Mouse (Mus musculus) embryonic facial prominence, embryonic 15.5 days (tissue): ENCODE results near the gene Adamts8. TPM values are rescaled to one million over a fixed set of nuclear protein-coding genes. Genes with fewer than 3 reads are reported as not detected.

Experiments used
- ATAC-seq: fragments of 200-750 bp; cut with Nextera tagmentation; 2 replicates; pipeline ENCODE4 v1.8.0; 2017; ENCODE audit warnings: low read depth, moderate TSS enrichment; ENCODE audit not compliant: insufficient number of reproducible peaks, low FRiP score, low TSS enrichment
- H3K27ac ChIP-seq: fragments of 300-500 bp; sonication (generic); replicated peaks from 2 replicates; pipeline ENCODE4 v1.5.1; 2015; ENCODE audit warnings: mild to moderate bottlenecking, inconsistent platforms
- H3K27me3 ChIP-seq: fragments of 300-500 bp; sonication (generic); 2 replicates; pipeline ENCODE4 v1.6.1; 2015; ENCODE audit warnings: inconsistent platforms
- H3K36me3 ChIP-seq: fragments of 300-500 bp; sonication (generic); 2 replicates; pipeline ENCODE4 v1.6.1; 2015; ENCODE audit warnings: mild to moderate bottlenecking, inconsistent platforms
- H3K4me1 ChIP-seq: fragments of 300-500 bp; sonication (generic); 2 replicates; pipeline ENCODE4 v1.6.1; 2015; ENCODE audit warnings: inconsistent platforms
- H3K4me2 ChIP-seq: fragments of 300-500 bp; sonication (generic); replicated peaks from 2 replicates; pipeline ENCODE4 v1.6.1; 2015; ENCODE audit warnings: mild to moderate bottlenecking, inconsistent platforms
- H3K4me3 ChIP-seq: fragments of 300-500 bp; sonication (generic); replicated peaks from 2 replicates; pipeline ENCODE4 v1.5.1; 2015; ENCODE audit warnings: mild to moderate bottlenecking, inconsistent platforms
- H3K9ac ChIP-seq: fragments of 300-500 bp; sonication (generic); 2 replicates; pipeline ENCODE4 v1.6.1; 2015; ENCODE audit warnings: inconsistent platforms
- H3K9me3 ChIP-seq: fragments of 300-500 bp; sonication (generic); replicated peaks from 2 replicates; pipeline ENCODE4 v1.6.1; 2016; ENCODE audit warnings: inconsistent platforms
- WGBS: fragments of 180-500 bp; shearing (Covaris S2); methylation state at CpG from one replicate; pipeline ENCODE4 v1.1.7; 2015; 5-methylcytosine and 5-hydroxymethylcytosine counted together
- polyA plus RNA-seq: library from polyadenylated mRNA; unstranded; fragments of >200 nt; fragmentation: Nextera tagmentation; extraction: Ambion mirVana; gene quantifications from 2 replicates; pipeline ENCODE4 v1.2.1, GENCODE M21; 2015

The Adamts8 gene
- polyA plus RNA-seq, 1 experiment from 2014 or later = 5.1 TPM

DNA sequence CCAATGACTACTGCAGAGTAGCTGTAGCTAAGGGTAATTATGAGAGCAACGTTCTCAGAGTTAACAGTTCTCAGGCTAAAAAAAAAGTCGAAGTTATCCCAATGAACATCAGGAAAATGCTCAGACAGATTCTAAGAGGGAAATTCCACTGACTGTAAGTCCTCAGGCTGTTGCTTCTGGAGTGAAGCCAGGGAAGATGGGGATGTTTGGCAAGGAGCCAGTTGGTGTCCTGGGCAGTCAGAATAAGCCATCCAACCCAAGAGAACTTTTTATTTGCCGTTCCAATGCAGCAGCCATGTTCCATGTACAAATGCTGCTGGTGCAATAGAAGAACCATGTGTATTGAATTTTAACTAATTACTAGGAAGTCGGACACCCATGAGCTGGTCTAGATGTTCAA lies 8.2 kb downstream of the Adamts8 start:
- Histone ChIP-seq H3K27ac (no peak overlapping the region), H3K4me1 (peaks cover 15% of the 10 kb centered on the region; the same call in 1 of the 2 replicates), H3K9me3 (no peaks in the 10 kb centered on the region), H3K27me3 (peaks cover 10% of the 10 kb centered on the region; the same call in 1 of the 2 replicates), H3K4me3 (no peak overlapping the region), H3K36me3 (no peaks in the 10 kb centered on the region), H3K9ac (no peak overlapping the region), H3K4me2 (no peak overlapping the region)
- 37% methylated on average over 4 of the region's 4 CpGs for WGBS
- no peak for ATAC-seq

DNA sequence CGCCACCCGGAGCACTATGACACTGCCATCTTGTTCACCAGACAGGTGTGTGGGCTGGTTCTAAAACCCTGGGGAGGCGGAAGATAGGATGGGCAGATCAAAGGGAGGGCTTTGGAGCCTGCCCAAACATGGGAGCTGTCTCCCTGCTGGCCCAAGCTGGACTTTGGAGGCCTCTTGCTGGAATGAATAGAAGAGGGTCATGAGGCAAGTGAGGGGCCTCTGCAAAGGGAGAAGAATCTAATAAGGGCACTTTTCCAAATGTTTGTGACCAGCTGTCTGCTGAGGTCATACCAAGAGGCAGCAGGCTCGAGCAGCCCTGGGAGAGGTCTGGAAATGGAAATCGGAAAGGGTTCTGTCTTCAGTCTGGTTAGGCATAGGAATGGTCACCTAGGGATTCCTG lies 9.1 kb downstream of the Adamts8 start:
- Histone ChIP-seq H3K4me1 (peaks cover 15% of the 10 kb centered on the region; the same call in 1 of the 2 replicates), H3K36me3 (no peaks in the 10 kb centered on the region), H3K4me2 (no peak overlapping the region), H3K9ac (no peak overlapping the region), H3K27me3 (peaks cover 7% of the 10 kb centered on the region; the same call in 1 of the 2 replicates), H3K9me3 (no peaks in the 10 kb centered on the region), H3K4me3 (no peak overlapping the region), H3K27ac (no peak overlapping the region)
- 79% methylated on average over 5 of the region's 5 CpGs for WGBS
- ATAC-seq = no peak

DNA sequence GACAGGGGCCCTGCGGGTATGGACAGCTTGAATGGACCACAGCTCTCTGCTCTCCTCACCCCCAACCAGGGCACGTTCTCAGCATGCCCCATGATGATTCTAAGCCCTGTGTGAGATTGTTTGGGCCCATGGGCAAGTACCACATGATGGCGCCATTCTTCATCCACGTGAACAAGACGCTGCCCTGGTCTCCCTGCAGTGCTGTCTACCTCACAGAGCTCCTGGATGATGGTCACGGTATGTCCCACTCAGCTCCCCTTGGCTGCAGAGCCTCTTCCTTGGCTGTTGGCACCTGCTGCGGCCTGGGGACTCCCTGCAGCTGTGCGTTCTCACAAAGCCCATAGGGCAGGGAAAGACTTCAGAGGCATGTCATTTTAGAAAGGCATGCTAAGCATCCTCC lies 10.9 kb downstream of the Adamts8 start:
- Histone ChIP-seq H3K4me1 (peaks cover 15% of the 10 kb centered on the region; the same call in 1 of the 2 replicates), H3K4me3 (no peak overlapping the region), H3K4me2 (no peak overlapping the region), H3K27me3 (no peaks in the 10 kb centered on the region), H3K9me3 (no peaks in the 10 kb centered on the region), H3K27ac (no peak overlapping the region), H3K9ac (no peak overlapping the region), H3K36me3 (no peaks in the 10 kb centered on the region)
- ATAC-seq = no peak
- 56% methylated on average over 8 of the region's 8 CpGs for WGBS

DNA sequence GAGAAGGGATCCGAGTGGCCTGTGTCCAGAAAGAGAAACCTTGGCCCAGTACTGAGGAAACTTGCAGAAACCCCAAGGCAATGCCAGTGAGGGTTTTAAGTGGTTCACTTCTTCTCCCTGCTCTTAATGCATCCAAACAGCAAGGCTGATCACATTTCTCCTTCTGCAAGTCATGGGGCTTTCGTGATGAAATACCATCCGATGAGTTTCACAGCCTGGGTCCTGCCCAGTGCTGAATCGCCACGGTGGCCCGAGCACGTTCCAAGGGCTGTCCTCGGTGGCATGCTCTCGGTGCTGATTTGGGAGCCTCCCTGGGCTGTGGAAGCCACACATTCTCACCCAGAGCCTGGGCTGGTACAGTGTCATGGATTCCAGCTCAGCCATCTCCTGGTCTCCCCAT lies 12.9 kb downstream of the Adamts8 start:
- 72% methylated on average over 9 of the region's 9 CpGs for WGBS
- Histone ChIP-seq H3K4me2 (no peak overlapping the region), H3K27ac (no peak overlapping the region), H3K27me3 (no peaks in the 10 kb centered on the region), H3K9ac (no peak overlapping the region), H3K4me3 (no peak overlapping the region), H3K4me1 (0 out of 2 replicates have a peak, but pooled peaks cover 8% of the 10 kb centered on the region), H3K36me3 (no peaks in the 10 kb centered on the region), H3K9me3 (no peaks in the 10 kb centered on the region)
- ATAC-seq = no peak

DNA sequence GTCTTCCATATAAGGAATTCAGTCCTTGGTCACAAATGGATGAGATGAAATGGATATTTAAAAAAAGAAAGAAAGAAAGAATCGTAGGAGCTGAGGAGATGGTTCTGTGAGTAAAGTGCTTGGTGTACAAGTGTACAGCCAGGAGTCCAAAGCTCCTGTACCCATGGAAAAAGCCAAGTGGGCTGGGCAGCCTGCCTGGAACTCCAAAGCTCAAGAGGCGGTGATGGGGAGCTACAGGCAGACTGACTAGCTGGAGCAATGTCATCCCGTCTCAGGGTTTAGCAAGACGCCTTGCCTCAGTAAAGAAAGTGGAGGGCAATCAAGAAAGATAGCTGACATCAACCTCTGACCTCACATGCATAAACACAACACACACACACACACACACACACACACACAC lies 21.4 kb downstream of the Adamts8 start:
- no peak overlapping the region for H3K27ac ChIP-seq
- no peak overlapping the region for H3K4me2 ChIP-seq
- no peak for ATAC-seq
- no peaks in the 10 kb centered on the region for H3K36me3 ChIP-seq
- peaks cover 25% of the 10 kb centered on the region for H3K4me1 ChIP-seq
- no peak overlapping the region for H3K4me3 ChIP-seq
- H3K9ac ChIP-seq = no peak overlapping the region
- 87% methylated on average over 4 of the region's 4 CpGs for WGBS
- H3K27me3 ChIP-seq = no peaks in the 10 kb centered on the region
- H3K9me3 ChIP-seq = no peaks in the 10 kb centered on the region

DNA sequence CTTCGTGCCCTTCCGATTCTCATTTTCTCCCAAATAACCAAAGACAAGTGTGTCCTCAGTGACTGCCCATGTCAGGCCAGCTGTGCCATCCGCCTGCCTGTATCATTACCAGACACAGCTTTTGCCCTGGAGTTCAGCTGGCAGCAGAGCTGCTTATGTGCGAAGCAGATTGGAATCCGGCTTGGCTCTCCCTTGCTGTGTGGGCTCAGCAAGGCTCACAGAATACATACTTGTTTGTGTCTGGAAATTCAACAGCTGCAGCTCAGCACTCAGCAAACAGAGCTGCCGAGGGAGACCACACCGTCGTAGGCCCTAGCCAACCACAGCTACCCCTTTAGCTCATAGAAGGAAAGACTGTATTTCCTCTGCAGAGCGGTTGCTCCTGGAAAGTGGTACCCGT lies 22.3 kb downstream of the Adamts8 start:
- Histone ChIP-seq H3K27ac (peak overlapping the region; percentile 60), H3K9me3 (no peaks in the 10 kb centered on the region), H3K4me1 (peaks cover 25% of the 10 kb centered on the region), H3K36me3 (no peaks in the 10 kb centered on the region), H3K27me3 (no peaks in the 10 kb centered on the region), H3K4me2 (no peak overlapping the region), H3K4me3 (no peak overlapping the region), H3K9ac (no peak overlapping the region)
- 39% methylated on average over 10 of the region's 10 CpGs for WGBS
- peak; percentile 77 for ATAC-seq

DNA sequence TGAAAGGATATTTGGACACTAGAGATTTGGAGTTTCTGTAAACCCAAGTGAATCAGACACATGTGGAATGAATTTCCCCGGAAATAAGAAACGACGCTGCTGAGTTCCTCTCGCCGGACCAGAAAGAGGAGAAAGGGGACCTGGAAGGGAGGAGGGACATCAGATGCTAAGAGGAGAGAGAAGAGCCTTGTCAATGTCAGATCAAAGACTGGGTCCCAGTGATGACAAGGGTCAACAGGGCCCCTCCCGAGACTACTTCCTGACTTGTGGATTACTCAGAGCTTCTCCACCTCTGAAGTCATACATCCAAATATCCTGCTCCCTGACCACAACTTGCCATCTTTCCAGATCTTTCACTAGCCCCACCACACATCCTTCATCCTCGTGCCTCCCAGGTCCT lies 24.5 kb downstream of the Adamts8 start:
- 20% methylated on average over 7 of the region's 7 CpGs for WGBS
- no peaks in the 10 kb centered on the region for H3K36me3 ChIP-seq
- no peaks in the 10 kb centered on the region for H3K27me3 ChIP-seq
- peaks cover 25% of the 10 kb centered on the region for H3K4me1 ChIP-seq
- H3K9ac ChIP-seq = no peak overlapping the region
- no peak overlapping the region for H3K4me3 ChIP-seq
- H3K4me2 ChIP-seq = no peak overlapping the region
- no peak for ATAC-seq
- H3K9me3 ChIP-seq = no peaks in the 10 kb centered on the region
- H3K27ac ChIP-seq = no peak overlapping the region

DNA sequence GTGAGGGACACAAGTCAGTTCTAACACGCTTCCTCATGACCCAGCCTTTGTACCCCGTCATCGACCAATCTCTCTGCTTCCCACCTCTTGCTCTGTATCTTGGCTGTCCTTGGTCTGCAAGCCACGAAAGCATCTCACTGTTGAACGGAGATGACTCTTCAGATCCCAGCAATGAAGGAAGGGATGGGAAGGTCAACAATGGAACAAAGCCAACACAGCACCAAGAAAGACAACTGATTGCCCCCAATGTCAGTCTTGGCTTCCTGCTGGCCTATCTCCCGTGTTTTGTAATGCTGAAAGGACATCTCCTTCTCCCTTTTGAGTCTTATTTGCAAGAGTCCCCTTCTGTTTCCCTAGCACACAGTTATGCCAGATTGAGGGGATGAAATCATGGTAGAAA lies 25.8 kb downstream of the Adamts8 start:
- no peaks in the 10 kb centered on the region for H3K9me3 ChIP-seq
- H3K36me3 ChIP-seq = no peaks in the 10 kb centered on the region
- H3K9ac ChIP-seq = no peak overlapping the region
- no peak overlapping the region for H3K27ac ChIP-seq
- peaks cover 25% of the 10 kb centered on the region for H3K4me1 ChIP-seq
- WGBS = 89% methylated on average over 6 of the region's 6 CpGs
- no peak for ATAC-seq
- no peak overlapping the region for H3K4me2 ChIP-seq
- H3K4me3 ChIP-seq = no peak overlapping the region
- H3K27me3 ChIP-seq = no peaks in the 10 kb centered on the region

DNA sequence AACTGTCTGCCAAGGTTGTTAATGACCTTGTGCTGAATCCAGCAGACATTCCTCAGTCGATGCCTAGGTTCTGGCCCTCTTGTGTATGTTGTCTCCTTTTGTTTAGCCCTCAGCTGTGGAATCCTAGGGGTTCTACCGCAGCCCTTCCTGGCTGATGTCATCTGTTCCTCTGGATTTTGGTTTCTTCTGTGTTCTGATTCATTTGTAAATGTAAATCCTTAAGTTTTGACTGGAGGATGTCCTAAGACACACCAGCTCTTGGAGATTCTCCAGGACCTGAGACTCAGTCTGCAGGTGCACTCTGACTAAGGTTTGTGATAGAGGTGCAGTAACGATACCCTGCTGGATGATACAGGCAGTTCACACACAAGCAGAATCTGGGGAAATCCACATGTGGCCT lies 27.6 kb downstream of the Adamts8 start:
- Histone ChIP-seq H3K27me3 (no peaks in the 10 kb centered on the region), H3K4me2 (no peak overlapping the region), H3K4me3 (no peak overlapping the region), H3K9me3 (no peaks in the 10 kb centered on the region), H3K9ac (no peak overlapping the region), H3K27ac (no peak overlapping the region), H3K4me1 (peaks cover 16% of the 10 kb centered on the region), H3K36me3 (no peaks in the 10 kb centered on the region)
- WGBS = 69% methylated on average over 3 of the region's 3 CpGs
- ATAC-seq = no peak

DNA sequence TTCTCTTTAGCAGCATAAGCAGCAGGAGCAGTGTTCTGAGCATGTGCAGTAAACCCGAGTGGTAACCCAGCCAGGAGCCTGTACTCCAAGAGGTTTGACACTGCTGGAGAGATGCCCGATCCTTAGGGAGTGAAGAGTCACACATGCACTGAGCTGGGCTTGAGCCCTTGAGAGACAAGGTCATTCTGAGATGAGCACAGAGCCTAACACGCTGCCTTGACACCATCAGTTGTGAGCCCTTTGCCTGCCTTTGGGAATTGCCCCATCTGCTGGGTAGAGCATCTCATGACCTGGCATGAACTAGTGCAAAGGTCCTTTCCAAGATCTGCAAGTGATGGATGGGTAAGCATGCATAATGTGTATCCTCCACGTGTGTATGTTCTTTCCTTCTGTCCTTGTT lies 29.6 kb downstream of the Adamts8 start:
- ATAC-seq = no peak
- no peaks in the 10 kb centered on the region for H3K9me3 ChIP-seq
- WGBS = 66% methylated on average over 4 of the region's 4 CpGs
- no peaks in the 10 kb centered on the region for H3K36me3 ChIP-seq
- no peaks in the 10 kb centered on the region for H3K27me3 ChIP-seq
- H3K4me3 ChIP-seq = no peak overlapping the region
- no peak overlapping the region for H3K9ac ChIP-seq
- H3K4me1 ChIP-seq = peaks cover 12% of the 10 kb centered on the region
- H3K4me2 ChIP-seq = no peak overlapping the region
- no peak overlapping the region for H3K27ac ChIP-seq

DNA sequence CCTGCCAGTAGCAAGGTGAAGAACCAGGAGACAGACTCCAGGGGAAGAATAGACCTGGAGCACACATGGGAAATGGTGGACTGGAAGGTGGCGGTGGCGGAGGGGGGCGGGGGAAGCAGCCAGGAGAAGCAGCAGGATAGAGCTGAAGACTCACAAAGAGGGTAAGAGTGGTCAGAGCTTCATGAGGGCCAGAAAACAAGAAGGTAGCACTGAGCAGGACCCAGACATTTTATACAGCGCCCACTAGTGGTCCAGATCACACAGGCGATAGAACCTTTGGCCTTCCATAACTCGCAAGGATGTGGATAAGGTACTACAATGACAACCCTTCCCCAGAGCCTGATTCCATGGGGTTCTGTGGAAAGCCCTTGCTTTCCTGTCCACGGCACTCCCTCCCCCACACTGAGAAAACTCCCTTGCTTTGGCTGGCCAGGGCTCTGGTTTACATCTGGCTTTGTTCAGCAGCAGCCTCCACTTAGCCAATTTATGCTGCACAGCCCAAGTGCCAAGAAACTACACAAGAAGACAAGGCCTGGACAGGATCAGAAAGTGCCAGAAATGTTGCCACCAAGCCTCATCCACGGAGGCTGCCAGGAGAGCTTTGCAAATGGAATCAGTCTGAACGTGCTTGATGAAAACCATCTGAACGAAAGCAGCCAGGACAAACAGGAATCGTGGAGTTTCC lies 34.1 kb downstream of the Adamts8 start:
- Histone ChIP-seq H3K27me3 (no peaks in the 10 kb centered on the region), H3K36me3 (no peaks in the 10 kb centered on the region), H3K4me2 (peak overlapping the region; percentile 8; the same call in 1 of the 2 replicates), H3K27ac (peak overlapping the region; percentile 51), H3K9ac (no peak overlapping the region), H3K4me3 (no peak overlapping the region), H3K9me3 (no peaks in the 10 kb centered on the region), H3K4me1 (peaks cover 12% of the 10 kb centered on the region)
- 41% methylated on average over 11 of the region's 11 CpGs for WGBS
- ATAC-seq = peak; percentile 89

DNA sequence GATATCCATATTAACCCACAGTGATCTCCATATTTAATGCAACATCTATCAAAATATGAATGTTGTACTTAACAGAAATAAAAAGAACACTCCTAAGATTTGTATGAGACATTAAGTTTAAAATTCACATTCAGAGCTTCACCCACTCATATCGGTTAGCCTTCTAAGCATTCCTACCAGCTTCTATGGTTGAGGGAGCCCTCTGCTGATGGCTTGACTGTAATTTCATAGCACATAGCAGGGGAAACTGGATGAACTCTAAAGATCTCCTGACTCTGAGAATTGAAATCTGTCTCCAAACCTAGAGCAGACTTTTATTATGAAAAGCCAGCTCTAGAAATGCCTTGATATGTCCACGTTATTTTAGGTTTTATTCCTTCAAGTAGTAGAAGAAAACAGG lies 38.1 kb downstream of the Adamts8 start:
- H3K4me2 ChIP-seq = no peak overlapping the region
- peaks cover 13% of the 10 kb centered on the region for H3K4me1 ChIP-seq
- 71% methylated on average over 2 of the region's 2 CpGs for WGBS
- no peaks in the 10 kb centered on the region for H3K36me3 ChIP-seq
- H3K4me3 ChIP-seq = no peak overlapping the region
- H3K9ac ChIP-seq = no peak overlapping the region
- H3K9me3 ChIP-seq = no peaks in the 10 kb centered on the region
- H3K27me3 ChIP-seq = 0 out of 2 replicates have a peak, but pooled peaks cover 4% of the 10 kb centered on the region
- H3K27ac ChIP-seq = no peak overlapping the region
- ATAC-seq = no peak
